Mouse (Mus musculus) cerebellum, postnatal 10 days (tissue): Measurements from ENCODE around the gene Cabp1.
A peak's percentile ranks its signal among the peaks of the same experiment; 100 is the strongest.

Experiments used
- DNase-seq, 2 experiments: peaks; one replicate each; pipeline ENCODE4 v3.0.0; 2021; ENCODE audit warnings: mixed read lengths in 2 of 2

Gene Cabp1

DNA sequence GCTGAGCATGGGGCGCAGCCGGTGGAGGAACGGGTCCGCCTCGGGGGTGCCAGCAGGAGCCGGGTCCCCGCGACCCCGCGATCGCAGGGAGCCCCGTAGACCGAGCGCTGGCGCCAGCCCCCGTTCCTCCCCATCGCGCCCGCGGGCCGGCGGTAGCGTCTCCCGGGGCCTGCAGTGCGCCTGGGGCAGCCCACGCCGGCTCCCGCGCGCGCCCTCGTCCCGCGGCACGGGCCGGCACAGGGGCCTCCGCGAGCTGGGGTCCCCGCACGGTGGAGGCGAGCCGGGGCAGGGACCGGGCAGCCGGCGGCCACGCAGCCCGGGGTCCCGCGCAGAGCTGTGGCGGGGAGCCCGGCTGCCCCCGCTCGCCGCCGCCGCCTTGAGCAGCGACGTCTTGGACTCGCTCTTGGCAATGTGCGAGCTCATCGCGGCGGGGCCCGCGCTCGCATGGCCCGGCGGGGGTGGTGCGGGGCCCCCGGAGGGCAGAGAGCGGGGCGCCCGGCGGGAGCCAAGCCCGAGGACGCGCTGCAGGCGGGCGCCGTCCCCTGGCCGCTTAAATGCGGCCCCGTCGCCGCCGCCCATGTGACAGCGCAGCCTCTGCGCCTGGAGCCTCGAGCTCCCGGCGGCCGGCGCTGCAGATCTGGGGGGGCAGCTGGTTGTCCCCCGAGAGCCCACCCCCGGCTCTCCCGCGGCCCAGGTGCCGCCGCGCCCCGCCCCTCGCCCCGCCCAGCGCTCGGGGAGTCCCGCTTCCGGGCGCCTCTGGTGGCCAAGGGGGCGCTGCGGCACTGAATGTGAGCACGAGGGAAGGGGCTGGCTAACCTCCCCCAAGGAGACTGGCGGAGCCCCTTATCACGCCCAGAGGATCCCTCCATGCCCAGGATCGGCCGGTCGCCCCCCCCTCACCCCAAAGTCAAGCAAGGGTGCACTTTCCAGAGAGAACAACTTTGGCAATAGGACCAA lies at the start of gene Cabp1:
TSS of gene Cabp1 (minus strand) at position 713 of the 957 bp plus-strand sequence.
- peak; percentile 77 to 79 for DNase-seq

DNA sequence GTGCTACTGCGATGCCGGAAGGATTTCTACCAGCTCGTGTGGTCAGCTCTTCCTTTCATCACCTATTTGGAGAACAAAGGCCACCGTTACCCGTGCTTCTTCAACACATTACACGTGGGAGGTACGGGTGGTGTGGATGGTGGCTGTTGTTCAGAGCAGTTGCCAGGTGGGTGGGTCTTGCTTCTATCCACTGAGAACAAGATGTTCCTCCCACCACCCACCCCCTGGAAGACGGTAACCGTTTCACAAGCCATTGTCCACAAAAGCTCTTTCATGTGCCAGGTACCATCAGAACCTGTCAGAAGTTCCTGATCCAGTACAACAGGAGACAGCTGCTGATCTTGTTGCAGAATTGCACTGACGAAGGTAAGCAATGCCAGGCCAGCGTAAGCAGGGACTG lies 46.0 kb upstream of the Cabp1 start:
- DNase-seq = no peak

DNA sequence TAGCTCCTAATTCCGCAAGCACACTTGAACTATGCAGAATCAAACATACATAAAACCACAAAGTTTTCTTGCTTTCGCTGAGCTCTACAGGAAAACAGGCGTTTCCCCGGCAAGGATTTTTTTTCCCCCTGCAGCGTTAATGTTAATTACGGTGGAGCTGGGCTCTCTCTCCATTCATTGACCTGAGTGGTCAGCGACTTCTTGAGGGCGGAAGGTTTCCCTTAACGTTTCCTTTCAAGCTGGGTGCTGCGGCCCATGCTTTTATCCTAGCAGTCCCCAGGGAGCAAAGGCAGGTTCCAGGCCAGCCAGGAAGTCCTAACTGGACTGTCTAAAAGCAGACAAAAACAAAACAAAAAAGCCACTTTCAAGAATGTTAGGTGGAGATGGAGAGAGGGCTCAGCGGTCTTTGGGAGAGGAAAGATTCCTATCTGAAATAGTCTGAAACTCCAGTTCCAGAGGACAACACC lies 44.6 kb upstream of the Cabp1 start:
- no peak for DNase-seq

DNA sequence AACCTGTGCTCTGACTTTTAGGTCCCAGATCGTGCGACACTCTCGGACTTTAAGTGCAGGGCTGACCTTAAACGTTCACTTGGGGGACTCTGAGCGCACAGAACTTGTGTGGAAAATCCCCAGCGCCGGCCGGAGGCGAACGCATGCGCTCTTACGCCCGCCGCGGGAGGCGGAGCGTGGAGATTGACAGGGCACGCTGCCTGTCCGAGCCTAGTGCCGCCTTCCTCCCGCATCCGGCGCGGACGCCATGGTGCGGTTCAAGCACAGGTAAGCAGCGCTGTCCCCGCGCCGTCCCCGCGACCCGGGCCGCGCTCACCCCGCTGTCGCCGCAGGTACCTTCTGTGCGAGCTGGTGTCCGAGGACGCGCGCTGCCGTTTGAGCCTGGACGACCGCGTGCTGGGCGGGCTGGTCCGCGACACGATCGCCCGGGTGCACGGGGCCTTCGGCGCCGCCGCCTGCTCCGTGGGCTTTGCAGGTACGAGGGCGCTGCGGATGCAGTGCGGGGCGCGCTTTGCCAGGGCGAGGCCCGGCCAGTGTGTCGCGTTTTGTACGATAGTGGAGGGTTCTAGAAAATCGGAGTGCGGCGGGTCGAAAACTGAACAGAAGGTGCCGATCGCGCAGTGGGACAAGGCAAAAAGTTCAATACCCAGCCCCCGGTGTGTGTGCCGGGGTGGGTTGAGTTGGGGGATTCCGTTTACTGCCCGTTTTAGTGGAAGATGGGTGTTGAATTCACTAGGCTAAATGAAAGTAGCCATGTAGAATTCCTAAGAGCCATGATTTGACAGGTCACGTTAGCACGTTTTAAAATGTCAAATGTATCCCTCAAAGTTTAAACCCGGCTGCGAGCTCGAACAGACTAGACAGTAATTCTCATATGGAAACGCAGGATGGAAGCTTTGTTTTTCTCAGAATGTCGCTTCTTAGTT lies 43.9 kb upstream of the Cabp1 start:
- peak; percentile 94 to 97 for DNase-seq

DNA sequence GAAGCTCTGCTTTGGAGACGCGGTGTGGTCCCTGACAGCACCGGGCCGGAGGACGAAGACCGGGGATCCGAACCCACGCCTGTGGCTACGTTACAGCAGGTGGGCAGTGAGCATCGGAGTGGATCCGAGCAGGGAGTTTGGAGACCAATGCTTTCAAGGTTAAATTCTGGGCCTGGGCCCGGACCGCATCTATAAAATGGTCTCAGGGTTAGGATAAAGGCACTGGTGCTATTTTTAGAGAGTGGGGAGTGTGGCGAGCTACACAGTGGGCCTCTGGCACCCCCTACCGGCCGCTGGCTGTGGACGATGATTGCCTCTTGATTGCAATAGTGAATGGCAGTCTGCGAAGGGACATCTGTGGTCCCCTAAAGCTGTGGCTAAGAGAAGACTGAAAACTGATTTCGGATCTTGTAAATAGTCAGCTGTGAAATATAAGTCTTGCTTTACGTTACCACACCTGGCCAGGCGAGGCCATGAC lies 41.6 kb upstream of the Cabp1 start, which contains the start of gene Pop5:
TSS of gene Pop5 (plus strand) at position 51 of the 478 bp plus-strand sequence.
- DNase-seq = peak; percentile 97 to 99

DNA sequence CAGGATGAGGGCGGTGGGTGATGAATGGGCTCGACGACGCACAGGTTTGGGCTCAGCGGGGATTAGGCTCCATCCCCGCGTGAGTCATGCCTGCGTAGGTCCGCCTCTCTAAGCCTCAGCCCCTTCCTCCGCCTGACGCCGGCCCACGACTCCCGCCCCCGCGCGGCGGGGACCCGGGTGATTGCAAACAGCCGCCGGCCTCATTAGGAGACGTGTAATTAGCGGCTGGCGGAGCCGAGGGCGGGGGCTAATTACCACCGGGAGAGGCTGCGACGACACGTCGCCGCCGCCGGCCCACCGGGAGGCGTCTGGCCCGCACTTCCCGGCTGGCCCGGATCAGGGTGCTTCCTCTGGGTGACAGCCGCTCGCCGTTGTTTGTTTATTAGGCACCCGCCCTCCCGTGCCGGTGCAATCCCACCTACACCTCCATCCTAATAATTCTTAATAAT lies 41.2 kb upstream of the Cabp1 start:
- peak; percentile 73 to 79 for DNase-seq

DNA sequence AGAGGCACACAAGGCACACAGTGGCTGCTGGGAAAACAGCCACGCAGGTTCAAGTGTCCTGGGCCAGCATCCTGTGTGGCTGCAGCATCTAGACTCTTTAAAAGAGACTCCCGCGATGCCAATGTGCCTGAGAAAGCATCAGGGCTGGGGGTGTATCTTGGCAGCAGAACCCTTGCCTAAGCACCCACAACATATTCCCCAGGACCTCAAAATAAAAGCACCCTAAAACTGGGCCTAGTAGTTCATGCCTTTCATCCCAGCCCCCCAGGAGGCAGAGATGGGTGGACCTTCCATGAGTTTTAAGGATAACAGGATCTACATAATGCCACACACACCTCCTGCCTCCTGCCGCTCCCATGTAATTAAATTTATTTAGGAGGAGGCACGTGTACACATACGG lies 40.3 kb upstream of the Cabp1 start:
- DNase-seq = no peak

DNA sequence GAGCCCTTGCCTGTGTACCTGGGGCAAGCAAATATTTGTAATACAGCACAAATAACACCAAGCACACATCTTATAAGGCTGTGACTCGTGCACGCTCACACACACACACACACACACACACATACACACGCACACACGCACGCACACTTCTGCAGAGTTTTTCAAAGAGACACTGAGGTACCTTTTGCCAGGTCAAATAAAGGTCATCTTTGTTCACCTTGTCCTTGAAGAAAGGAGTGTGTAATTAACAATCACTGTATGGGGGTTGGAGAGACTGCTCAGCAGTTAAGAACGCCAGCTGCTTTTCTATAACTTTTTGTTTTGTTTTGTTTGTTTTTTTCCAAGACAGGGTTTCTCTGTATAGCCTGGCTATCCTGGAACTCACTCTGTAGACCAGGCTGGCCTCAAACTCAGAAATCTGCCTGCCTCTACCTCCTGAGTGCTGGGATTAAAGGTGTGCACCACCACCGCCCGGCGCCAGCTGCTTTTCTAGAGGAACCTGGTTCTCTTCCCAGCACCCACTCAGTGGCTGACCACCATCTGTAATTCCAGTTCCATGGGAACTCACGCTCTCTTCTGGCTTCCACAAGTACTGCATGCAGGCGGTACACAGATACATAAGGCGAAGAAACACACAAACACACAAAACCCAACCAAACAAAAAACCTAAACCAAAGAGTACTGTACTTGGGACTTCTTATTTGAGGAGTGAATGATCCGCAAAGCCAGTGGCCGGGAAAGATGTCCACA lies 39.0 kb upstream of the Cabp1 start:
- no peak for DNase-seq

DNA sequence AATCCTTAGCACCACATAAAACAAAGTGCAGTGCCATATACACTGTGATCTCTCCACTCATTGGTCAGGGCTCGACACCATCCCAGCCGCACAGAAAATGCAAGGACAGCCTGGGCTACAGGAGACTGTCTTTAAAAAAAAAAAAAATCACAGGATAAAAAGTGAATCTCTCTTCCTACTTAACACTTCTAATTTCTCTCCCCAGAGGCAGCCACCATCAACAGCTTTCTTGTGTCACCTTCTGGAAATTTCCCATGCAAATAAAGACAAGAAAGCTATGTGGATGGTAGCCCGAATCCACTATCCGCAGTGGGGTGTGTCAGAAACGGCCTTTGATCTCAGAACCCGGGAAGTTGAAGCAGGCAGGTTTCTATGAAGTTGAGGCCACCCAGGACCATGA lies 38.3 kb upstream of the Cabp1 start:
- no peak for DNase-seq

DNA sequence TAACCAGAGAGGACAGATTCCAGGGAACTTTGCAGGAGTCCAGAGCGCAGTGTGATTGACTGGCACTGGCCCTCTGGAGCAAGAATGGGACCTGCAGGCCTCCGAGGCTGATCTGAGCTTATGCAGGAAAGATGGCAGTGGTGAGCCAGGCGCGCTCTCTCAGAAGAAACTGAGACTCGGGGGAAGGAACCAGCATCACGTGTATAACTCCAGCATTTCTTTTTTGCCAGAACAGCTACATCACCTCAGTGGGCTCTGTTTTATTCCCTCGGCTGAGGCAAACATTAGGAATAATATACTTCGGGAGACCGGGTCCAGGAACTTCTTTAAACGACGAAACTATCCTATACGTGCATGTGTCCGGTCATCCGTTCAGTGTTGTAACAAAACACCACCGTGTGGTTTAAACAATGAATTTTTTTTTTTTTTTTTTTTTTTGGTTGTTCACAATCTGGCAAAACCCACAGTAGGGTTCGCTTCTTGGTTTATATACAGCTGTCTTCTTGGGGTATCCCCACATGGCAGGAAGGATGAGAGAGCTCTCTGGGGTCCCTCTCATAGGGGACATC lies 37.5 kb upstream of the Cabp1 start:
- no peak for DNase-seq

DNA sequence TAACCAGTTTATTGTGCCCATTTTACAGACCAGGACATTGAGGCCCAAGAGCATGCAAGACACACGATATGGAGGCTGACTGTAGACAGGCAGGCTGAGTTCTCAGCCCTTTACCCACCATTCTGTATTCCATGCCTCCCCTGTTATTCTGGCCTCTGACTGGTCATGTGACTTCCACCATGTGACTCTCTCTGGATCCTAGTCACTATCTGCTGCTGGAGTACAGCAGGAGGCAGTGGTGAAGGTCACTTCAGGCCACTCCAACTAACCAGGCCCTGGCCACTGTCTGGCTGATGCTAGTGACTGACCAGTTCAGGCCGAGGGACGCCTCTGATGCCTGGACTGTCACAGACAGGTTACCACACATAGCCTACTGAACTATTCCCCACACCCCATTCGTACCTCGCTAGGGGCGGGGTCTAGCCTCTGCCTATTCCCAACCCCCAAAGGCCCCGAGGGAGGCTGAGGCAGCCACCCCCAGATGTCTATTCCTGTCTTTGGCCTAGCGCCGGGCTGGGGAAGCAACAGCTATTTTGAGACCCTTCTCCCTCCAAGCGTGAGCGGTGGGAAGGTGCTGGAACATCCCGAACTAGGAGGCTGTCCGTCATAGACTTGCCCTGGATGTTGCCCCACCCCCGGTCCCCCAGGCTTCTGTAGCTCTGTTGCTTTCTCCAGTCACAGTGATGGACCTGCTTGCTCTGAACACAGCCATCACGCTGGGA lies 36.8 kb upstream of the Cabp1 start:
- peak in 1 of 2 experiments; percentile 33 for DNase-seq

DNA sequence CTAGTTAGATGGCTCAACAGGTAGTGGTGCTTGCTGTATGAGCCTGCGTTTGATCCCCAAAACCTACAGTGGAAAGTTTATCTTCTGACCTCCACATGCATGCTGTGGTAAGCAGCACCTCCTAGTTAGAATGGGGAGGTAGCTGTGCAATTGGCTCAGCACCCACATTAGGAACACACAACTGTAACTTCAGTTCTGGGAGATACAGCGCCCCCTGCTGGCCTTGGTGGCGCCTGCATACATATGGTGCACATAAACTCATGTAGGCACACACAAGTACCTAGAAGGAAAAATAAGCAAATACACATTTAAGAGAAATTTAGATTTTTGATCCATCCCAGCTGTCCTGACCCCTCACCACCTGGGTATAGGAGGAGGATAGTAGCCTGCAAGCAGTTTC lies 28.3 kb upstream of the Cabp1 start:
- peak; percentile 33 to 56 for DNase-seq

DNA sequence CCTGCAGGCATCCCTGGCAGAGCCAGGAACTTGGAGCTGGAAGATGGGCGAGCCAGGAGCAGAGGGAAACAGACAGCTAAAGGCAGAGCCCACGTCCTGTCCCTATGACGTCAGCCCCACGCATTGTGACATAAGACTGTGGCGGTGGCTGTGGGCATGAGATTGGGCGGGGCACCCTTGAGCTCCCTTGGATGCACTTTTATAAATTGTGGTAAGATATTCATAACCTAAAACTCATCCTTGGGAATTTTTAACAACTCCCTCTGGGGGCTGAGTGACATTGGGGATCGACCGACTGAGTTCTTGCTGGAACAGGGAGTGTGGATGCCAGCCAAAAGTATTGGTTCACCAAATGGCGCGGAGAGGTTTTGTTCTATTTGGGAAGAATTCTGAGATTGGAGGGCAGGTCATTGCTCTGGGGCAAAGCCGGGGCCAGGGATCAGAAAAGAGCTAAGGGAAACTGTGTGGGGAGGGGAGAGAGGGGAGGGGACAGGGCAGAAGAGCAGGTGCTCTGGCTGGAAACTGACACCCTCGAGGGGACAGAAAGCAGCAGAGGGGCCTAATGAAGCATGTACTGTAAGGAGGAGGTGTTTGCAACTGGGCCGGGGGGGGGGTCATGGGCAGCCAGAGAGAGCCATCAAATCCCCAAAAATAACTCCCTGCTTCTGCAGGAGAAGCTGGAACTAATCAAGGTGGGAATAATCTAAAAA lies 26.9 kb upstream of the Cabp1 start:
- DNase-seq = peak; percentile 77 to 83

DNA sequence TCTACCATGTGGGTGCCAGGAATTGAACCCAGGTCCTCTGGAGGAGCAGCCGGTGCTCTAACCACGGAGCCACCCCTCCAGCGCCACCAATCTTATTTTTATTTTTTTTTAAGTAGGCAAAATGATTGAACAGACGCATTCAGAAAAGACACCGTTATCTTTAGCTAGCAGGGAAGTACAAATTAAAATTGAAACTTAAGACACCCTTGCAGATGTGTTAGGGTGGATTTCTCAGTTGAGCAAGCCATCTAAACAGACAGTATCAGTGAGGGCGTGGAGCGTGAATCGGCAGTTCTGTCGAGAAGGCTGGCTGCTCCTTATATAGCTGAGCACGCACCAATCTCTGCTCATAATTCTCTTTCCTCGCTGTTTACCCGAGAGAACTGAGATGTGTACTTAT lies 23.8 kb upstream of the Cabp1 start:
- DNase-seq = no peak

DNA sequence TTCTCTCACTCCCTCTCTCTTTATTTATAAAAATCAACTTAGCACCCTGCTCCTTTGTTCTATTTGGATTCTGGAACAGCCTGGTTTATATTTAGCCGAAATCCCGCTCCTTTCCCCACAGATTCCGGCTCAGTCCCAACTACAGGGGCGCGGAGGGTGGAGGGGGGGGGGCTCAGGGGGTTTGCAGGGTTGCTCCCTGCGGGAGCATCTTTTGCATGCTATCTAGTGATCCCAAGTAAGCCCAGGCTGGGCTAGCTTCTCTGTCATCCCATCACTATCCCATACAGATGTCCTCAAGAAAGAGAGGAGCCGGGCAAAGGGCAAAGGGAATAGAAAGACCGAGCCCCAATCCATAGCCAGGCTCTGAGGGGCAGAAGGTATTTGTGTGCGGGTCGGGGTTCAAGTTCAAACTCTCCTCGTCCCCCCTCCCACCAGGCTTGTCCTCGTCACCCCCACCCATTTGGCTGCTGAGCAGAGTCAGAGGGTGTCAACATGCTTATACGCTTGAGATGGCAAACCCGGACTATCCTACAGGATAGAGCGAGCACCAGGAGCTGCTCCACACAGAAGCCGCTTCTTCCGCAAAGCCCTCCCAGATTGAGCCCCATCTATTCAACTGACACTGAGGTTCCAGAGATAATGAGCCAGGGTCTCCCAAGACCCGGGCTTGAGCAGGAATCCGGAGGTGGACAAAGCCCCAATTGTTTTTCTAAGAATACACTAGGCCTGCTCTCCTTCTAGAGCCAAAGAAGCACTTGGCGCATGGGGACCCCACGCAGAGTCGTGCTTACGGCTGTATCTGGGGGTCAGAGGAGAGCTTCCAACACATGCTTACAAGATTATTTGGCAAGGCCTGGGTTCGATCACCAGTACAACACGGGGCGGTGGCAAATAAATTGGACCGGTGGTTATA lies 21.3 kb upstream of the Cabp1 start:
- DNase-seq = peak; percentile 60 to 62

DNA sequence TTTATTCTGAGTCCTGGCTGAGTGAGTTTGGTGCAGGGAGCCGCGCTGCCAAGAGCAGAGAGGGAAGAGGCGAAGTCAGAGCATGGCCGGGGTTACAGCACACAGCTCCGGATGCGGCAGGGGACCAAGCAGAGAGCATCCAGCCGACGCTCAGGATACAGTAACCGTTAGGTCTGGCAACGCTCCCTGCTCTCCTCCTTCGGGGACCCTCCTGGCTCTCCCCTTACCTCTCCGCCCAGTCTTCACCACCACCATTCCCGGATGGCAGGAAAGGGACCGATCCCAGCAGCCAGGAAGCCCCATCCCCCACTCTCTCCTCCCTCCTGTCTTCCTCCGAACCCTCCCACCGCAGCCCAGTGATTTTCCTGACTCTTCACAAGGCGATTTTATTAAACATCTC lies 20.7 kb upstream of the Cabp1 start:
- DNase-seq = peak; percentile 89 to 93

DNA sequence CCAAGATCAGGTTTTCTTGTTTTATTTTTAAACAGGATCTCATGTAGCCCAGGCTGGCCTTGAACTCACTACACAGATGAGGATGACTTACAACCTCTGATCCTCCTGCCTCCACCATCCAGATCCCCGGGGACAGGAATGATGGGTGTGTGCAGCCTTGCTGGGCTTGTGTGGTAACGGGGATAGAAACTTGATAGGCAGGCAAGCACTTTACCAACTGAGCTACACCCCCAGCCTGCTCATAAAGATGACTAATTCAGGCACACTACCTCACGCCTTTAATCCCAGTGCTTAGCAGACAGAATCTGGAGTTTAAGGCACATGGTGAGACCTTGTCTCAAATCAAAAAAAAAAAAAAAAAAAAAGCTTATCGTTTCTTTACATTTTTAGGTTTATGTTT lies 18.7 kb upstream of the Cabp1 start:
- DNase-seq = no peak

DNA sequence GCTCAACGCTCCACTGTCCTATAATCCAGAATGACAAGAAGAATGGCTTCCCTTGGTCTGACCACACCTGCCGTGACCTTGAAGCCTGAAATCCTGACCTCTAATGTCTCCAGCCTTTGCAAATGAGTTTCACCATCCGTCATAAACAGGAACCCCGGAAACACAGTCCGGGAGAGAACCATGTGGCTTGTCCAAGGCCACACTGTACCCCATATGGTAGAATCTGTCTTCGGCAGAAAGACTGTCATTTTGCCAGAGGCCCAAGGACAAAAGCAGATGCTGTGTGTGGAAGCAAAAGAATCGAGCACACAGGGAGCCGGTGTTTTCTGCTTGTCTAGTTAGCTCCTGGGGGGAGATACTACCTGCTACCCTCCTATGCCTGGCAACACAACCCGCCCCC lies 18.3 kb upstream of the Cabp1 start:
- peak; percentile 60 to 62 for DNase-seq

DNA sequence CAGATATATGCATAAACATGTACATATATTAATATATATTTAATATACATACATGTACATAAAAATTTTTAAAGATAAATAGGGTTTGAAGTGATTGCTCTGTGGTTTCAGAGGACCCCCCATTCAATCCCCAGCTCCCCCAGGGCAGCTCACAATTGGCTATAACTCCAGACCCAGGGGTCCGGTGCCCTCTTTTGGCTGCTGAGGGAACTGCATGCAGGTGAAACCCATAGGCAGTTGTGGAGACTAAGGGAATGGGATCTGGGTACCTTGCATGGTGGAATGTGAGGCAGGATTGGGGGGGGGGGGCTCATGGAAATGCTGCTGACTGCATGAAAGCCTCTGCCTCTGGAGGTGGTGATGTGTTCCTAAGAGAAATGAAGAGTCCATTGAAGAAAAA lies 16.2 kb upstream of the Cabp1 start:
- DNase-seq = peak; percentile 54 to 66
